Mouse (Mus musculus) heart, embryonic 12.5 days (tissue): Measurements from ENCODE around the gene Pou2f2. TPM values are rescaled to one million over a fixed set of nuclear protein-coding genes. Genes with fewer than 3 reads are reported as not detected.
A peak's percentile ranks its signal among the peaks of the same experiment; 100 is the strongest.

ENCODE experiments used
- ATAC-seq: fragments of 200-750 bp; cut with Nextera tagmentation; 2 replicates; pipeline ENCODE4 v1.8.0; 2017; ENCODE audit warnings: moderate TSS enrichment, moderate library complexity; ENCODE audit not compliant: insufficient number of reproducible peaks, low FRiP score
- H3K27ac ChIP-seq: fragments of 300-500 bp; sonication (generic); 2 replicates; pipeline ENCODE4 v1.5.1; 2016; ENCODE audit warnings: mild to moderate bottlenecking, moderate library complexity; ENCODE audit not compliant: poor library complexity, severe bottlenecking
- H3K27me3 ChIP-seq: fragments of 300-500 bp; sonication (generic); replicated peaks from 2 replicates; pipeline ENCODE4 v1.6.1; 2016; ENCODE audit warnings: mild to moderate bottlenecking, moderate library complexity
- H3K36me3 ChIP-seq: fragments of 300-500 bp; sonication (generic); 2 replicates; pipeline ENCODE4 v1.6.1; 2016; ENCODE audit warnings: mild to moderate bottlenecking, moderate library complexity
- H3K4me1 ChIP-seq: fragments of 300-500 bp; sonication (generic); replicated peaks from 2 replicates; pipeline ENCODE4 v1.6.1; 2016; ENCODE audit warnings: mild to moderate bottlenecking
- H3K4me2 ChIP-seq: fragments of 300-500 bp; sonication (generic); 2 replicates; pipeline ENCODE4 v1.6.1; 2016; ENCODE audit warnings: mild to moderate bottlenecking, moderate library complexity
- H3K4me3 ChIP-seq: fragments of 300-500 bp; sonication (generic); 2 replicates; pipeline ENCODE4 v1.5.1; 2016; ENCODE audit warnings: mild to moderate bottlenecking
- H3K9ac ChIP-seq: fragments of 300-500 bp; sonication (generic); 2 replicates; pipeline ENCODE4 v1.6.1; 2016; ENCODE audit warnings: mild to moderate bottlenecking, moderate library complexity
- H3K9me3 ChIP-seq: fragments of 300-500 bp; sonication (generic); replicated peaks from 2 replicates; pipeline ENCODE4 v1.6.1; 2016; ENCODE audit warnings: mild to moderate bottlenecking, moderate library complexity
- WGBS: fragments of 180-500 bp; shearing (Covaris S2); methylation state at CpG from one replicate; pipeline ENCODE4 v1.1.7; 2016; 5-methylcytosine and 5-hydroxymethylcytosine counted together
- polyA plus RNA-seq: library from polyadenylated mRNA; unstranded; fragments of >200 nt; fragmentation: Nextera tagmentation; extraction: Ambion mirVana; gene quantifications from 2 replicates; pipeline ENCODE4 v1.2.1, GENCODE M21; 2016

Pou2f2 gene
- polyA plus RNA-seq, 1 experiment from 2014 or later: 0.54 TPM

DNA sequence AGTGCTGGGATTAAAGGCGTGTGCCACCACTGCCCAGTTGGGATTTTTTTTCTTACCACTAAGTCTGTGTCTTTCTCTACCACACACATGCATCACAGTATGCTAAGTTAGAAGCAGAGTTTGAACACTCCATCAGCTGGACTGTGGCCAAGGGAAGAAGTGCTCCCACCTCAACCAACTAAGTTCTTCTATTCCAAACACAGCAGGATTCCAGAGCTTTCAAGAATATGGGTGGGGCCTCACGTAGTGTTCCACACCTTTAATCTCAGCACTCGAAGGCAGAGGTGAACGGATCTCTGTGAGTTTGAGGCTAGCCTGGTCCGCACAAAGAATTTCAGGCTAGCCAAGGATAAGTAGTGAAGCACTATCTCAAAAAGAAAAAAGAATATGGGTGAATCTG lies 13.4 kb downstream of the Pou2f2 start:
- Histone ChIP-seq H3K27ac (no peak overlapping the region), H3K27me3 (peaks cover 80% of the 10 kb centered on the region), H3K4me3 (no peak overlapping the region), H3K9me3 (no peaks in the 10 kb centered on the region), H3K36me3 (no peaks in the 10 kb centered on the region), H3K4me2 (no peak overlapping the region), H3K4me1 (no peaks in the 10 kb centered on the region), H3K9ac (no peak overlapping the region)
- ATAC-seq: no peak
- 71% methylated on average over 5 of the region's 5 CpGs for WGBS

DNA sequence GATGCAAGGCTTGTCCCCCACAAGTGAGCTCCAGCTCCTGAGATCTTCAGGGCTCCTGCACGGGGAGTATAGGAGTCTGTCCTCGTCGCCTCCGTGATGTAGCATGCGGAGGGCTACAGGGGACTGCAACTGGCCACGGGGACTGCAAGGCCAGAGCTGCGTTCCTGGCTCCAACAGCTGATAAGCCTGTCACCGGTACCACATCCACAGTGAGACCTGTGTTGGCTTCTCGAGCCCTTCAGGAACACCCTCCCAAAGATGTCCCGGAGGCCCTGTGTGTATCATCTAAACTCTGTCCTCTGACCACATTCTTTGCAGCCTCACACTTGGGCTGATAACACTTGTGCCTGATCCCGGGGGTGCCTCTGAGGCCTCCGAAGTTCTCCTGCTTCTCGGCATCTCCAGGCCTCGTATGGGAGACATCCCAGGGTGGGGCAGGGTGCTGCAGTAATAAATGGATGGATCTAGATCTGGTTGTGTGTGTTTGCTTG lies 23.3 kb downstream of the Pou2f2 start:
- H3K27ac ChIP-seq: no peak overlapping the region
- no peak overlapping the region for H3K9ac ChIP-seq
- H3K9me3 ChIP-seq: no peaks in the 10 kb centered on the region
- H3K4me2 ChIP-seq: peak overlapping the region; percentile 35
- no peaks in the 10 kb centered on the region for H3K36me3 ChIP-seq
- peaks cover 82% of the 10 kb centered on the region for H3K27me3 ChIP-seq
- no peak overlapping the region for H3K4me3 ChIP-seq
- peaks cover 12% of the 10 kb centered on the region for H3K4me1 ChIP-seq
- peak; percentile 14 for ATAC-seq
- 5% methylated on average over 14 of the region's 14 CpGs for WGBS

DNA sequence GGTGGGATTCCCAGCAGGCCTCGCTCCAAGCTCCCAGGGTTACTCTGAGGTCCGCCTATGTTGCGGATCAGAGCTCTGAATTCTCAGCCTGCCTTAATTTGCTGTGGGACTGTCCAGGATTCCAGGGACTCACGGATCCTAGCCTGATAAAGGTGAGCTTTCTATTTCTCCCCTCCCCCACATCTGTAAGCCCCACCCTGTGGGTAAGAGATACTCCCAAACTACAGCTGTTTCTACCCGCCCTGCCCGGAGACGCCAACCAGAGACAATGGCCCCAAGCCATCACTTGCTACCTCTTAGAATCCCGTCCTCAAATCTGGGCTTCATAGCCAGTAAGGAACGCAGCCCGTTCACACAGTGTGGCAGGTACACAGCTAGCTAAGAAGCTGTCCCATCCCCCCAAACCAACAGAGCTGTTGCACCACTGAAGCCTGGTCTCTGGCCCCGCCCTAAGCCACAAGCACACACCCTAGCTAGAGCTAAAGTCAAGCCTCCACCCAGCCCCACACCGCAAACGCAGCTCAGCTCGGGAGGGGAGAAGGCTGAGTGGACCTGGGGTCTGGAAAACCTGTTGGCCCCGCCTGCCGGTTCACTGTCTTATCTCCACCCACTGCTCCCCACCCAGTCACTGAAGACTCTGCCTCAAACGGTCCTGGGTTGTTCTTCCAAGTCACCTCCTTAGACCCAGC lies 23.9 kb downstream of the Pou2f2 start:
- Histone ChIP-seq H3K4me3 (0 out of 2 replicates have a peak overlapping the region, but pooled peaks have one; percentile 6), H3K4me1 (peaks cover 12% of the 10 kb centered on the region), H3K9ac (no peak overlapping the region), H3K4me2 (peak overlapping the region; percentile 35), H3K36me3 (no peaks in the 10 kb centered on the region), H3K9me3 (no peaks in the 10 kb centered on the region), H3K27me3 (peaks cover 87% of the 10 kb centered on the region), H3K27ac (no peak overlapping the region)
- 8% methylated on average over 16 of the region's 17 CpGs for WGBS
- peak; percentile 87 for ATAC-seq

DNA sequence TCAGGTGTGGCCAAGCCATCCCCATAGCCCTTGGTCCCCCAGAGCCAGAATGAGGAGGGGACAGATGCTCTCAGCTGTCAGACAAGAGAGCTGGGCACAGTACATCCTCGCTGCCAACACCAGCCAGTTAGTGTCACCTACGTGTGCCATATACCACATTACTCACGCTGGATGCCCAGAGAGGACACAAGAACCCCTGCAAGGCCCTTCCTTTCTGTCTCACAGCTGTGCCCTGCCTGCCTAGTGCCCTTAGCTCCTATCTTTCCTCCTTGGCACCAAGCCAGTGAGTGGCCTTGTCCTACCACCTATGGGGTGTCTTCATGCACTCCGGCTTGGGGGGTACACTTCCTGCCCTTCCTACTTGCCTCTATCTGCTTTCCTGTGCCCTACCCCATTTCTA lies 24.9 kb downstream of the Pou2f2 start:
- H3K27me3 ChIP-seq: peaks cover 93% of the 10 kb centered on the region
- no peak overlapping the region for H3K4me3 ChIP-seq
- no peaks in the 10 kb centered on the region for H3K9me3 ChIP-seq
- no peak overlapping the region for H3K9ac ChIP-seq
- H3K36me3 ChIP-seq: no peaks in the 10 kb centered on the region
- peaks cover 12% of the 10 kb centered on the region for H3K4me1 ChIP-seq
- no peak overlapping the region for H3K27ac ChIP-seq
- H3K4me2 ChIP-seq: no peak overlapping the region
- no peak for ATAC-seq
- 69% methylated on average over 4 of the region's 4 CpGs for WGBS

DNA sequence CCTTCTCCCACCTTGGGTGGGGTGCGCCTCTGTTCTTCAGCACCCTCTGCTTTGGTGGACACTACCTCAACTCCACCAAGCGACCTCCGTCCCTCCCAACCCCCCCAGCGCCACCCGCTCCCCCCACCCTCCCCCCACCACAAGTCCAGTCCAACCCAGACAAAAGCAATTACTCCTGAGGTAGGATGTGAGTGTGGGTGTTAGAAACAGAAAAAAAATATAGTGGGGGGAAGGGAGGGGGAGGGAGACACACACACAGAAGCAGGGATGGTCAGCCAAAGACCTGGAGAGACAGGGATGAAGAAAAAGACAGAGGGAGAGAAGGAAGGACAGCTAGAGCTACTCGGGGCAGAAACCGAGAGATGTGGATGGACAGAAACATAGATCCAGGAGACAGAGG lies 25.7 kb downstream of the Pou2f2 start:
- H3K4me1 ChIP-seq: peaks cover 12% of the 10 kb centered on the region
- no peaks in the 10 kb centered on the region for H3K9me3 ChIP-seq
- peaks cover 95% of the 10 kb centered on the region for H3K27me3 ChIP-seq
- no peaks in the 10 kb centered on the region for H3K36me3 ChIP-seq
- H3K4me2 ChIP-seq: no peak overlapping the region
- H3K27ac ChIP-seq: no peak overlapping the region
- no peak overlapping the region for H3K9ac ChIP-seq
- H3K4me3 ChIP-seq: no peak overlapping the region
- 50% methylated on average over 7 of the region's 7 CpGs for WGBS
- ATAC-seq: no peak

DNA sequence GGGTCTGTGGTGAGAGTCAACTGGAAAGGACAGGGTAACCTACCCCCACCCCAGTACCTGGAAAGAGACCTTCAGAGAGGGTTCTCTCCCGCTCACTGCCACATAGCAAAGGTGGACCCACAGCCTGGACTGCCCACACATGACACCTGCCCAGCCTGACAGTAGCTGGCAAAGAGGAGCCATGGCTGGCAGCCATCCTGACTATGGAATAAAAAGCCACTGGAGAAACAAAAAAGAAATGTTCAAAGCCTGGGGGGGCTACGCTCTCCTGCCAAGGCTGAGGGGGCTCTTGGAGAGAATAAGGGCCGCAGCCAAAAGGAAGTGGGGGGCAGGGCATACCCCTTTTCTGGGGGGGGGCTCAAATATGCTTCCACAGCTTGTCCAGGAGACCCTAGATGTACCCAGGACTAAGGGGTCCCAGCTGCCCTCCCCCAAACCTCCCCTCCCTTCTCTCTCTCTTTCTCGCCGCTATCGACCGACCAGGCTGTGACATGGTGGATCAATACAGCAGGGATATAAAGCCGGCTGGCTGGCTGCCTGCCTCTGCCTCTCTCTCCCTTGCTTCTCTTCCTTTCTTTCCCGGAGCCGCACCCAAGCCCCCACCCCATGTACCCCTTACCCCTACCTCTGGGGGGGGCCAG lies 27.5 kb downstream of the Pou2f2 start:
- Histone ChIP-seq H3K4me1 (peaks cover 12% of the 10 kb centered on the region), H3K27ac (no peak overlapping the region), H3K9ac (no peak overlapping the region), H3K36me3 (no peaks in the 10 kb centered on the region), H3K4me3 (no peak overlapping the region), H3K4me2 (no peak overlapping the region), H3K27me3 (peaks cover 96% of the 10 kb centered on the region), H3K9me3 (no peaks in the 10 kb centered on the region)
- WGBS: 46% methylated on average over 10 of the region's 10 CpGs
- ATAC-seq: no peak

GRCm38 (mm10) chr7:25151009-25151408 lies 28.5 kb downstream of the Pou2f2 start:
- Histone ChIP-seq H3K27ac (no peak overlapping the region), H3K27me3 (peaks cover 91% of the 10 kb centered on the region), H3K4me2 (no peak overlapping the region), H3K9me3 (no peaks in the 10 kb centered on the region), H3K36me3 (no peaks in the 10 kb centered on the region), H3K9ac (no peak overlapping the region), H3K4me1 (peaks cover 9% of the 10 kb centered on the region), H3K4me3 (no peak overlapping the region)
- ATAC-seq: no peak
- WGBS: 5% methylated on average over 7 of the region's 7 CpGs

- Histone ChIP-seq H3K4me2 (no peak overlapping the region), H3K9me3 (no peaks in the 10 kb centered on the region), H3K9ac (no peak overlapping the region), H3K4me1 (peaks cover under 1% of the 10 kb centered on the region; the same call in 1 of the 2 replicates), H3K27me3 (peaks cover 90% of the 10 kb centered on the region), H3K36me3 (no peaks in the 10 kb centered on the region), H3K4me3 (no peak overlapping the region), H3K27ac (no peak overlapping the region)
- no peak for ATAC-seq
- 5% methylated on average over 12 of the region's 18 CpGs for WGBS
These were observed 29.3 kb downstream of the Pou2f2 start for GRCm38 (mm10) chr7:25150151-25150663.

- Histone ChIP-seq H3K27ac (no peak overlapping the region), H3K36me3 (no peaks in the 10 kb centered on the region), H3K9ac (no peak overlapping the region), H3K4me3 (no peak overlapping the region), H3K4me1 (no peaks in the 10 kb centered on the region; the same call in 1 of the 2 replicates), H3K27me3 (peaks cover 61% of the 10 kb centered on the region), H3K4me2 (no peak overlapping the region), H3K9me3 (no peaks in the 10 kb centered on the region)
- 0 out of 2 replicates have a peak, but pooled peaks have one; percentile 22 for ATAC-seq
- 6% methylated on average over 10 of the region's 10 CpGs for WGBS
These were observed 33.6 kb downstream of the Pou2f2 start for GRCm38 (mm10) chr7:25145896-25146295.

DNA sequence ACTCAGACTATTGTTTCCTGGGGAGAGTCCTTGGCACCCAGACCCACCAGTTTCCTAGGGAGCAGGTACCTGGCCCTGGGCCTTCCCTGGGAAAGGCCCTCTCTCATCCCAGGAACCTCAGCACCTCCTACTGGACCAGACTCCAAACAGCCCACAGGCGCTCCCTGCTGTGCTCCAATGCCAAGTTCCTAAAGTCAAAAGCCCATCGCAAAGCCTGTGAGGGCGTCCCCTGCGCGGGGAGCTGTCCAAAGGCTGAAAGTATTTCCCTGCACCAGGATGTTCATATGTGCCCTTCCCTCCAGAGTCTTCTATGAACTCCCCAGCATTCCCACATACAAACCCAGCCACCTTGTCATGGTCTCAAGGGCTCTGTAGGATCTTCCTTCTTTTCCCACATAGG lies 37.8 kb downstream of the Pou2f2 start:
- H3K4me2 ChIP-seq: no peak overlapping the region
- peaks cover 57% of the 10 kb centered on the region for H3K27me3 ChIP-seq
- H3K4me1 ChIP-seq: no peaks in the 10 kb centered on the region
- H3K9me3 ChIP-seq: no peaks in the 10 kb centered on the region
- H3K4me3 ChIP-seq: no peak overlapping the region
- 5% methylated on average over 5 of the region's 5 CpGs for WGBS
- H3K27ac ChIP-seq: no peak overlapping the region
- no peaks in the 10 kb centered on the region for H3K36me3 ChIP-seq
- no peak for ATAC-seq
- no peak overlapping the region for H3K9ac ChIP-seq

GRCm38 (mm10) chr7:25137553-25137952 lies 42.0 kb downstream of the Pou2f2 start:
- H3K9me3 ChIP-seq: peaks cover 8% of the 10 kb centered on the region
- no peak overlapping the region for H3K9ac ChIP-seq
- H3K36me3 ChIP-seq: no peaks in the 10 kb centered on the region
- peaks cover 79% of the 10 kb centered on the region for H3K27me3 ChIP-seq
- no peak overlapping the region for H3K4me2 ChIP-seq
- H3K27ac ChIP-seq: no peak overlapping the region
- H3K4me1 ChIP-seq: no peaks in the 10 kb centered on the region
- 49% methylated on average over 3 of the region's 3 CpGs for WGBS
- ATAC-seq: no peak
- no peak overlapping the region for H3K4me3 ChIP-seq
